In genomic region chr2:28592809-28593208, GRCm38 (mm10) we compare ENCODE assay signal across 1 mouse cellular context.
TF ChIP-seq lines count a peak whose summit lies in the region.

No protein-coding gene starts in this region.

TF ChIP-seq in CH12.LX, 34 proteins besides CTCF, POLR2A, EP300 and RAD21 (continued from another document):
- TF ChIP-seq SMC3 (IDR thresholded peaks at IDR 0.05; ENCODE audit: low read depth, low read length) (peak; percentile 85), POLR2AphosphoS2 (IDR thresholded peaks at IDR 0.05; ENCODE audit: low read depth, low read length) (no peak), NELFE (IDR thresholded peaks at IDR 0.05; ENCODE audit: low read depth, low read length) (peak; percentile 30; the same call in 1 of the 2 replicates), CHD1 (IDR thresholded peaks at IDR 0.05; ENCODE audit: low read depth, low read length) (no peak), JUND (conservative IDR thresholded peaks at IDR 0.05; ENCODE audit: low read depth, low read length) (no peak)
